Mouse (Mus musculus): Measurements from ENCODE around the gene Eif2b1. TPM values are rescaled to one million over a fixed set of nuclear protein-coding genes. Genes with fewer than 3 reads are reported as not detected.
A peak's percentile ranks its signal among the peaks of the same experiment; 100 is the strongest.
"Not testable (repeated sequence)": the region's sequence is repeated elsewhere in the genome, so short reads cannot be mapped to it uniquely, and the experiment has no call there.

Gene Eif2b1
- polyA plus RNA-seq, 1 experiment from 2014 or later, result 68.1 TPM

DNA sequence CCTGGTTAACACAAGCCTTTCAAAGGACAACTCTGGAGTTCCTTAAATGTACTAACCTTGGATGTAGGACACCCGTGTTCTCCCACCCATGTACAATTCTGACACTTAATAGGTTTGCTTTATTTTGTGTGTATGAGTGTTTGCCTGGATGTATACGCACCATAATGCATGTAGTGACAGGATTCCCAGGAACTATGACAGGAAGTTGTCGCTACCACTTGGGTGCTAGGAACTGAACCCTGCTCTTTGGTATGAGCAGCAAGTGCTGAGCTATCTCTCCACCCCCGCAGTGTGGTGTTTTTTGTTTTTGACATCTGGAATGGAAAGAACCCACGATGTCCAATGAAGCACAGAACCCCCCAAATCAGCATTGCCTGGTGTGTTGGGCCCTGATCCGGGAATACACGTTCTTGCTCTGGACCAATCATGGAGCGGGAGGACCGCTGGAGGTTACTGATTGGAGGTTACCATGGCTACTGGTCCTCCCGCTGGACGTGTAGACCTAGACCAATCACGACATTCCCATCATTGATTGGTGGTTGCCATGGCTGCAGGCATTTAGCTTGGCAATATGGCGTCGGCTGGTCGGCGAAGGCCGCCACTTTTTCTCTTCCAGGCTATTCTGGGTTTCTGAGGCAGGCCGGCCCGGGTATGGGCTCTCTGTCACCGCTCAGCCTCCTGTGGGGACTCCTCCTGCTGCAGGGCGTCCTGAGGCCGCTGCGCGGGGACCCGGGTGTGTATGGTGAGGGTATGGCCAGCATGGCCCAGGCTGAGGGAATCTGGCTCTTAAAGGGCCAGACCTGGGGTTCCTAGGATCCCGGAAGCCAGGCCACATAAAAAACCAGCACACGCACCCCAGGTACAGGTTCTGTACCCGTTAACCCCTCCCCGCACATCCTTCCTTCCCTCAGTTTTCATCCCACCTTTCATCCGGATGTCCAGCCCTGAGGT lies 19.6 kb upstream of the Eif2b1 start:
- 8% methylated on average over 30 of the region's 30 CpGs for WGBS
- H3K9ac ChIP-seq, result peak overlapping the region; percentile 72
- no peaks in the 10 kb centered on the region for H3K9me3 ChIP-seq
- H3K27ac ChIP-seq, result 0 out of 2 replicates have a peak overlapping the region, but pooled peaks have one; percentile 4
- H3K4me1 ChIP-seq, result peaks cover 14% of the 10 kb centered on the region
- ATAC-seq (ENCODE audit: insufficient number of reproducible peaks, low FRiP score, low TSS enrichment, low read depth), result peak; percentile 96
- peak overlapping the region; percentile 83 for H3K4me3 ChIP-seq
- H3K4me2 ChIP-seq, result peak overlapping the region; percentile 93
- no peaks in the 10 kb centered on the region for H3K27me3 ChIP-seq
- peaks cover 35% of the 10 kb centered on the region for H3K36me3 ChIP-seq

DNA sequence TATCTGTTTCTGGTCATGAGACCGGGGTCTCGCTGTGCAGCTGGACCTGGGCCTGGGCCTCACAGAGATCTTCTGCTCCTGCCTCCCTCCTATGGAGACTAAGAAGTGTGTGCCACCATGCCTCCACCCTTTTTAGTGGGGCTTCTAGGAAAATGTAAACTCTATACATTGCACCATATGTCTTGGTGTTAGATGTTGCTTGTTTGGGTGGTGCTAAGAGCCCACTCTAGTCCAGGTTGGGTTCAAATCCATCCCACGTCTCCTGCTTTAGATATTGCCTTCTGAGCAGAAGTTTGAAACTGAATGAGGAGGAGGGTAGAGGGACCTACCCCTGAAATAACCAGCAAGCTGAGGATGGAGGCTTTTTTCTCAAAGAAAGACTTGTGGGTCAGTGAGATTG lies 13.8 kb upstream of the Eif2b1 start:
- no peak overlapping the region for H3K27ac ChIP-seq
- H3K4me3 ChIP-seq, result no peak overlapping the region
- no peak for ATAC-seq (ENCODE audit: insufficient number of reproducible peaks, low FRiP score, low TSS enrichment, low read depth)
- 91% methylated on average over 3 of the region's 3 CpGs for WGBS
- H3K9ac ChIP-seq, result no peak overlapping the region
- no peaks in the 10 kb centered on the region for H3K9me3 ChIP-seq
- H3K27me3 ChIP-seq, result no peaks in the 10 kb centered on the region
- peaks cover 82% of the 10 kb centered on the region for H3K36me3 ChIP-seq
- H3K4me1 ChIP-seq, result no peaks in the 10 kb centered on the region
- no peak overlapping the region for H3K4me2 ChIP-seq

DNA sequence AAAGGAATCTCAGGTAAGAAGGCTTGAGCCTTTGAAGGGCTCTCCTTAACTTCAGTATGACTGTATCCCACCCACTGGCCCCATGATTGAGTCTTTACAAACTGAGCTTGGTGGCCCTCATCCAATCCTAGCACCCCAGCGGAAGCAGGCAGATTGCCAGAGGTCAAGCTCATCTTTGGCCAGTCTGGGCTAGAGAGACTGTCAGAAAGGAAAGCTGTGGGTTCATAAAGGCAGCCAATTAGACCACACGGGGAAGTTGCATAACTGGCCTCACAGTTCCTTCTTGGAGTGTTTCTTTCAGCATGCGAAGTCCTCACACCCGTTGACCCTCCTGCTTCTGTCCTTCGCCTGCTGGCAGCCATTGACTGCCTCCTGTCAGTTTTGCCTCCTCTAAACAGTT lies 3.6 kb upstream of the Eif2b1 start:
- no peak for ATAC-seq (ENCODE audit: insufficient number of reproducible peaks, low FRiP score, low TSS enrichment, low read depth)
- 85% methylated on average over 5 of the region's 5 CpGs for WGBS
- Histone ChIP-seq H3K4me3 (no peak overlapping the region), H3K4me2 (no peak overlapping the region), H3K9ac (no peak overlapping the region), H3K27ac (no peak overlapping the region), H3K36me3 (peaks cover 46% of the 10 kb centered on the region), H3K9me3 (no peaks in the 10 kb centered on the region), H3K4me1 (peaks cover 25% of the 10 kb centered on the region), H3K27me3 (no peaks in the 10 kb centered on the region)

DNA sequence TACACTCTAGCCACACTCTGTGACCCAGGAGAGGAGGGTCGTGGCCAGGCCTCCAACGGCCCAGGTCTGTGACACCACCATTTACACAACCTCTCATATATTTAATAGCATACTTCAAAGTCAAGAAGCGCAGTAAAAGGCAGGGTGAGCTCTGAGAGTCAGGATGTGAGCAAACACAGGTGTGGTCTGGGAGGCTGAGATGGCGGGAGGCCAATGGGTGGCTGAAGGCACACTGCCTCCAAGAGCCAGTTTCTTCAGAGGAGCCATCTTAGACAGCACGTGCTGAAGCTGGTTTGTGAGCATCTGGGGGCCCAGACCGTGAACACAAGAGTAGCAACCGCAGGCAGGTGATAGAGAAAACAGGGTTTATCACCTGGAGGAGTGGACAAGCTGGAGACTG lies 3.5 kb downstream of the Eif2b1 start:
- 79% methylated on average over 7 of the region's 7 CpGs for WGBS
- H3K4me1 ChIP-seq, result peaks cover 23% of the 10 kb centered on the region
- H3K9ac ChIP-seq, result no peak overlapping the region
- H3K27me3 ChIP-seq, result no peaks in the 10 kb centered on the region
- H3K4me2 ChIP-seq, result no peak overlapping the region
- ATAC-seq (ENCODE audit: insufficient number of reproducible peaks, low FRiP score, low TSS enrichment, low read depth), result no peak
- H3K36me3 ChIP-seq, result peaks cover 70% of the 10 kb centered on the region
- no peak overlapping the region for H3K4me3 ChIP-seq
- H3K9me3 ChIP-seq, result no peaks in the 10 kb centered on the region
- H3K27ac ChIP-seq, result no peak overlapping the region

DNA sequence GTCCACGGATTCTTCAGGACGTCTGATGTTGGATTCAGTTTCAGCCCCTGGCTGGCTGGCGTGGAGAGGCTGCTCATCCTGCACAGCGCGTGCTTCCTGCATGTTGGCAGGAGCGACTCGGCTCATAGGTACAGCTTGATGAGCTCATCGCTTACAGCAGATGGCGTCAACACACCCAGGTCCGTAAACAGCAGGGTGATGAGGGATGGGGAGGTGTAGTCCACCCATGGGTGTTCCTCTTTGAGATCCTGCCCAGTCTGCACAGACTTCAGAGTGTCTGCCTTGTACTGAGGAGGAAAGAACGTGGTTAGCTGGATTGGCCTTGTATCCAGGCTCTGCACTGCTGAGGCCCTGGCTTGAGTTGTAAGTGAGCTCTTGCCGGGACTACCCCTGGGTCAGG lies 7.9 kb downstream of the Eif2b1 start:
- H3K9ac ChIP-seq, result no peak overlapping the region
- no peak overlapping the region for H3K27ac ChIP-seq
- 83% methylated on average over 12 of the region's 12 CpGs for WGBS
- ATAC-seq (ENCODE audit: insufficient number of reproducible peaks, low FRiP score, low TSS enrichment, low read depth), result no peak
- H3K4me1 ChIP-seq, result no peaks in the 10 kb centered on the region
- no peaks in the 10 kb centered on the region for H3K9me3 ChIP-seq
- no peak overlapping the region for H3K4me2 ChIP-seq
- no peak overlapping the region for H3K4me3 ChIP-seq
- peaks cover 97% of the 10 kb centered on the region for H3K36me3 ChIP-seq
- no peaks in the 10 kb centered on the region for H3K27me3 ChIP-seq

DNA sequence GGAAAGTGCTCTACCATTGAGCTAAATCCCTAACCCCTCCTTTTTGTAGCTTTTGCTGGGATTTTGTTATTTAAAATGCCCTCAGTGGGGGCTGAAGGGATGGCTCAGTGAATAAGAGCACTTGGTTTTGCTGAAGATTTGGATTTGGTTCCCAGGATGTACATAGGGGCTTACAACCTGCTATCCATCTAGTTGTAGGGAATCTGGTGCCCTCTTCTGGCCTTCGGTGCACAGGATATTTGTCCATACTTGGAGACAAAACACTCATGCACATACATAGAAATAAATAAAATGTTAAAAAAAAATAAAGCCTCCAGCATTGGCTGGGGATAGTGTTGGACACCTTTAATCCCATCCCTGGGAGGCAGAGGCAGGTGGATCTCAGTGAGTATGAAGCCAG lies 23.8 kb downstream of the Eif2b1 start:
- H3K4me3 ChIP-seq, result no peak overlapping the region
- no peak for ATAC-seq (ENCODE audit: insufficient number of reproducible peaks, low FRiP score, low TSS enrichment, low read depth)
- H3K27me3 ChIP-seq, result no peaks in the 10 kb centered on the region
- H3K9me3 ChIP-seq, result no peaks in the 10 kb centered on the region
- no peak overlapping the region for H3K4me2 ChIP-seq
- H3K4me1 ChIP-seq, result peaks cover 14% of the 10 kb centered on the region
- 80% methylated on average over 1 of the region's 1 CpGs for WGBS
- no peak overlapping the region for H3K27ac ChIP-seq
- no peak overlapping the region for H3K9ac ChIP-seq
- peaks cover 55% of the 10 kb centered on the region for H3K36me3 ChIP-seq

DNA sequence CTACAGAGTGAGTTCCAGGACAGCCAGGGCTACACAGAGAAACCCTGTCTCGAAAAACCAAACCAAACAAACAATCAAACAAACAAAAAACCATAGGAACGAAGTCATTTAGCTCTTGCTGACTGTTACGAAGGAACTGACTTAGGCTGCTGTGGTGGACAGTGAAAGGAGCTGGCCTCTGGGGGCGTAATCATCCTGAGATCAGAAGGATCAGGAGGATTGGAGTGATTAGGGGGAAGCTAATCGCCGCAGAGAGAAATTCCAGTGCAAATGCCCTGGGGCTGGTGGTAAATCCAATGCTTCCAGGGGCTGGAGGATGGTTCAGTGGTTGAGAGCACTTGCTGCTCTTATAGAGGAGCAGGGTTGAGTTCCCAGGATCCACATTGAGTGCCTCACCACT lies 25.3 kb downstream of the Eif2b1 start:
- no peaks in the 10 kb centered on the region for H3K9me3 ChIP-seq
- H3K4me2 ChIP-seq, result peak overlapping the region; percentile 82
- peaks cover 14% of the 10 kb centered on the region for H3K4me1 ChIP-seq
- H3K27ac ChIP-seq, result no peak overlapping the region
- H3K4me3 ChIP-seq, result peak overlapping the region; percentile 78
- no peaks in the 10 kb centered on the region for H3K27me3 ChIP-seq
- no peak overlapping the region for H3K9ac ChIP-seq
- 60% methylated on average over 6 of the region's 6 CpGs for WGBS
- no peak for ATAC-seq (ENCODE audit: insufficient number of reproducible peaks, low FRiP score, low TSS enrichment, low read depth)
- H3K36me3 ChIP-seq, result peaks cover 43% of the 10 kb centered on the region

DNA sequence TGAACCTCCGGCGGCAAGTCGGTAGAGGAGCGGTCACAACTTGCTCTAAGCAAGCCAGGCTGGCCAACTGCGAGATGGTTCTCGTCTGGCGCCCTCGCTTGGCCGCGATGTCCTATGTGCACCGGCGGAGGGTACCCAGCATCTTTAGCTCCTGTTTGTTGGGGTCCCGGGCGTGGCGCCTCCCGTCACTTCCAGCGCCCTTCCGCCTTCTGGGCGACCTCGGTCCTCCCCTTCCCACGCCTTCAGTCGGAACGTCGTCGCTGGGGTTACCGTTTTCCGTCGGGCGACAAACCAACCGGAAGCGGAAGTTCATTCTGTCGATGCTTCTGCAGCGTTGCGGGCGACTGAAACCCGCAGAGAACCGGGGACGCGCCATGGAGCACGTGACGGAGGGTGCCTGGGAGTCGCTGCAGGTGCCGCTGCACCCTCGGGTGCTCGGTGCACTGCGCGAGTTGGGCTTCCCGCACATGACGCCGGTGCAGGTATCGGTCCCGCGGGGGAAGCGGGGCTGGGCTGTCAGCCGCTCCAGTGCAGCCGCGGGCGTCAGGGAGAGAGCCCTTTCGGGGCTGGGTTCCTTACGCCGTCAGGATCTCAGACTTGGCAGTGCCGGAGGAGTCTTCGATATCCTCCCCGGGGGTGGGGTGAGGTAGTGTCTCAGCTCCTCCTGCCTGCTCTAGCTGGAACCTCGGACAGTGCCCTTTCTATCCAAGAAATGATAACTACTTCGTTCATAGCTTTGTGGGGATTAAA lies 26.2 kb downstream of the Eif2b1 start, which contains the start of gene Ddx55:
Ddx55 (plus strand) TSS at position 307 of the 750 bp plus-strand sequence.
- peaks cover 42% of the 10 kb centered on the region for H3K36me3 ChIP-seq
- WGBS, result under 1% methylated on average over 66 of the region's 66 CpGs
- peaks cover 14% of the 10 kb centered on the region for H3K4me1 ChIP-seq
- H3K27me3 ChIP-seq, result no peaks in the 10 kb centered on the region
- H3K9ac ChIP-seq, result peak within 1 kb of the TSS; percentile 85
- H3K4me3 ChIP-seq, result peak within 1 kb of the TSS; percentile 78
- no peaks in the 10 kb centered on the region for H3K9me3 ChIP-seq
- H3K4me2 ChIP-seq, result peak within 1 kb of the TSS; percentile 82
- peak within 1 kb of the TSS; percentile 88 for H3K27ac ChIP-seq
- ATAC-seq (ENCODE audit: insufficient number of reproducible peaks, low FRiP score, low TSS enrichment, low read depth), result peak; percentile 74

DNA sequence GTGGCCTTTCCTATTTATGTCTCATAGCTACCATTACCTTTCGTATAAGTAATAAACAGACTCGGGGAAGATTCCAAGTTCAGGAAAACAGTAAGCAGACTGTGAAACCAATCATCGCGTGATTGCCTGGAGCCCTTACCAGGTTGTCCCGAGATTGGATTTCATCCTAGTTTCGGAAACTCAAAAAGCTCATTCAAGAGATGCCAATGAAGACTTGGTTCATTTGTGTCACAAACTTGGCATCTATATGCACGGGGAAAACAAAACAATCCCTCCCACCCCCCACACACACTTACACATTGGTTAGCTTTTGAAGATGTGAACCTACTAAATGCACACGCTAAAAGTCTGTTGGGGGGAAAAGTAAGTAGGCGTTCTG lies 26.8 kb downstream of the Eif2b1 start:
- 4% methylated on average over 9 of the region's 9 CpGs for WGBS
- no peak; the same call in 1 of the 2 replicates for ATAC-seq (ENCODE audit: insufficient number of reproducible peaks, low FRiP score, low TSS enrichment, low read depth)
- Histone ChIP-seq H3K9ac (peak overlapping the region; percentile 85), H3K36me3 (peaks cover 44% of the 10 kb centered on the region), H3K27ac (peak overlapping the region; percentile 88), H3K27me3 (no peaks in the 10 kb centered on the region), H3K4me1 (peaks cover 14% of the 10 kb centered on the region), H3K4me2 (peak overlapping the region; percentile 82), H3K4me3 (peak overlapping the region; percentile 78), H3K9me3 (no peaks in the 10 kb centered on the region)

DNA sequence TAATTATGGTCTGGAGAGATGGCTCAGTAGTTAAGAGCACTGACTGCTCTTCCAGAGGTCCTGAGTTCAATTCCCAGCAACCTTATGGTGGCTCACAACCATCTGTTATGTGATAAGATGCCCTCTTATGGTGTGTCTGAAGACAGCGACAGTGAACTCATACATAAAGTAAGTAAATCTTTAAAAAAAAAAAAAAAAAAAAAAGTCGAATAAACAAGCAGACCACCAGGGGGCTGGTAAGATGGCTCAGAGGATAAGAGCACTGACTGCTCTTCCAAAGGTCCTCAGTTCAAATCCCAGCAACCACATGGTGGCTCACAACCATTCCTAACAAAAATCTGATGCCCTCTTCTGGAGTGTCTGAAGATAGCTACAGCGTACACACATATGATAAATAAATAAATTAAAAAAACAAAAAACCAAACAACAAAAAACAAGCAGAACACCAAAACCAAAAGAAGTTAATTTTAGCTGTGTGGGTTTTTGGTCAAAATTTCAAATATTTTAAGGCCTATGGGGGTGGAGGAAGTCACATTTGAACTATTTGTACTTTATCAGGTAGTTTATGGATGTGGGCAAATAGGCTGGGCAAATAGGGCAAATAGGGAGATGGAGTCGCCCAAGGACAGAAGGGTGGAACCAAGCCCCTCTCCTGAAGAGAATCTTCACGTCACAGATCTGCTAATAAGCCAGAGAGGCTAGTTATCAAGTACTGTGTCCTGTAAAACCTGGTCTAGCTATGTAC lies 27.4 kb downstream of the Eif2b1 start:
- H3K4me3 ChIP-seq, result peak overlapping the region; percentile 78
- peak overlapping the region; percentile 88 for H3K27ac ChIP-seq
- peaks cover 14% of the 10 kb centered on the region for H3K4me1 ChIP-seq
- ATAC-seq (ENCODE audit: insufficient number of reproducible peaks, low FRiP score, low TSS enrichment, low read depth); H3K9me3 ChIP-seq; H3K27me3 ChIP-seq; H3K9ac ChIP-seq: not testable (repeated sequence)
- H3K36me3 ChIP-seq, result peaks cover 44% of the 10 kb centered on the region
- peak overlapping the region; percentile 82 for H3K4me2 ChIP-seq
- 29% methylated on average over 5 of the region's 5 CpGs for WGBS

DNA sequence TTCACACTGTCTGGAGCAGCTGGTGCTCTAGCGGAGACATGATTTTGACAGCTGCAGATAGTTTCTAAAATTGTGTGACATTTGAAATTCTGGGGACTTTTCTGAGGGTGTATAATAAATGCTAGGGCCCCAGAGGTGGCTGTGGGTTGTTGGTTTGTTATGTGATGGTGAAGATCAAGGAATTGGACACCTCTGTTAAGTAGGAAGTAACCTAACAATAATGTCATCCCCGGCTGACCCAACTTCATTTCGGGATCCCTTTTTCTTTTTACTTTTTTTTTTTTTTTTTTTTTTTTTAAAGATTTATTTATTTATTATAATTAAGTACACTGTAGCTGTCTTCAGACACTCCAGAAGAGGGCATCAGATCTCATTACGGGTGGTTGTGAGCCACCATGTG lies 28.2 kb downstream of the Eif2b1 start:
- not testable (repeated sequence) for H3K27ac ChIP-seq; ATAC-seq (ENCODE audit: insufficient number of reproducible peaks, low FRiP score, low TSS enrichment, low read depth); H3K4me3 ChIP-seq; H3K4me2 ChIP-seq; H3K9me3 ChIP-seq; H3K27me3 ChIP-seq; H3K9ac ChIP-seq
- WGBS, result 79% methylated on average over 4 of the region's 4 CpGs
- Histone ChIP-seq H3K4me1 (peaks cover 14% of the 10 kb centered on the region), H3K36me3 (peaks cover 44% of the 10 kb centered on the region)

All from limb, embryonic 15.5 days (tissue).